ENCODE assay signal across 11 mouse cellular contexts in the genomic region with DNA sequence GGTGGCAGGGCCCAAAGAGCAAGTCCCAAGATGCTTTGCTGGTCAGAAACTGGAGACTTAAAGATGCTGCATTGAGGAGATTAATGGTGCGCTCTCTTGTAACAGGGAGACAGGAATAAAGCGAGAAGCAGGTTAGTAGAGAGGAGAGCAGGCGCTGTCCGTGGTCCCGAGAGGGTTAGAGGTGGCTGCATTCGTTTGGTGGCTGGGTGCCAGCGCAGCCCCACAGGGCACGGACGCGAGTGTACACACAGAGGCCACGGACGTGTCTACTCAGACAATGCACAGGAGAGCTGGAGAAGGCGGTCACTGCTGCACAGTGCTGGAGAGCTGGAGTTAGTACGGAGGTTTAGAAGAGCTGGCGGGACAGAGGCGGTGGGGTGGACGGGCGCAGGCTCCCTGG.
"Had no signal": no experiment of that assay in that cellular context is flagged by ENCODE, and none has a peak within 500 bp of the region (broad histone marks: within the 10 kb centered on the region; RNA-seq: fewer than 3 reads in every experiment).

No protein-coding gene starts in this region.

- DNase-seq: kidney, adult 18-20 months; kidney, postnatal 10 days; left cerebral cortex, postnatal 4 days; lung, adult 18-20 months; right cerebral cortex, postnatal 4 days; spleen, adult 18-20 months; thymus, postnatal 4 days had no signal

- H3K9ac ChIP-seq: limb, embryonic 13.5 days; liver, embryonic 14.5 days; neural tube, embryonic 15.5 days had no signal

- H3K4me1 ChIP-seq: neural tube, embryonic 15.5 days had no signal

- H3K4me2 ChIP-seq: limb, embryonic 13.5 days; neural tube, embryonic 15.5 days had no signal

- H3K27ac ChIP-seq: layer of hippocampus, adult 2 months; limb, embryonic 13.5 days; liver, embryonic 14.5 days; neural tube, embryonic 15.5 days had no signal

- H3K27me3 ChIP-seq: limb, embryonic 13.5 days; neural tube, embryonic 15.5 days had no signal

- H3K9me3 ChIP-seq: limb, embryonic 13.5 days; neural tube, embryonic 15.5 days had no signal

- H3K4me3 ChIP-seq: layer of hippocampus, adult 2 months; limb, embryonic 13.5 days; neural tube, embryonic 15.5 days had no signal
